Mouse (Mus musculus) neural tube, embryonic 11.5 days (tissue): Measurements from ENCODE around the gene Smarca2. TPM values are rescaled to one million over a fixed set of nuclear protein-coding genes. Genes with fewer than 3 reads are reported as not detected.

ENCODE experiments used
- ATAC-seq: fragments of 200-750 bp; cut with Nextera tagmentation; 2 replicates; pipeline ENCODE4 v1.8.0; 2017; ENCODE audit warnings: moderate number of reproducible peaks, mild to moderate bottlenecking, moderate TSS enrichment, moderate library complexity; ENCODE audit not compliant: insufficient read depth, low FRiP score, low TSS enrichment
- DNase-seq: peaks from one replicate; pipeline ENCODE4 v3.0.0-alpha.2; 2015; ENCODE audit warnings: low spot score
- H3K27ac ChIP-seq: fragments of 300-500 bp; sonication (generic); 2 replicates; pipeline ENCODE4 v1.5.1; 2014; ENCODE audit warnings: low read depth, mild to moderate bottlenecking, low read length
- H3K27me3 ChIP-seq: fragments of 300-500 bp; sonication (generic); 2 replicates; pipeline ENCODE4 v1.6.1; 2014; ENCODE audit warnings: mild to moderate bottlenecking, low read length, mixed read lengths; ENCODE audit not compliant: control insufficient read depth, insufficient read depth
- H3K36me3 ChIP-seq: fragments of 300-500 bp; sonication (generic); 2 replicates; pipeline ENCODE4 v1.6.1; 2014; ENCODE audit warnings: mild to moderate bottlenecking, low read length, moderate library complexity, mixed read lengths; ENCODE audit not compliant: control insufficient read depth, insufficient read depth
- H3K4me1 ChIP-seq: fragments of 300-500 bp; sonication (generic); 2 replicates; pipeline ENCODE4 v1.6.1; 2014; ENCODE audit warnings: low read length, mixed read lengths; ENCODE audit not compliant: control insufficient read depth, insufficient read depth
- H3K4me2 ChIP-seq: fragments of 300-500 bp; sonication (generic); 2 replicates; pipeline ENCODE4 v1.6.1; 2014; ENCODE audit warnings: low read depth, mild to moderate bottlenecking, moderate library complexity
- H3K4me3 ChIP-seq: fragments of 300-500 bp; sonication (generic); 2 replicates; pipeline ENCODE4 v1.5.1; 2014; ENCODE audit warnings: low read depth, low read length
- H3K9ac ChIP-seq: fragments of 300-500 bp; sonication (generic); 2 replicates; pipeline ENCODE4 v1.6.1; 2014; ENCODE audit warnings: mild to moderate bottlenecking, low read length
- H3K9me3 ChIP-seq: fragments of 300-500 bp; sonication (generic); 2 replicates; pipeline ENCODE4 v1.6.1; 2016; ENCODE audit warnings: low read length; ENCODE audit not compliant: control insufficient read depth
- WGBS: fragments of 180-500 bp; shearing (Covaris S2); extraction: QIAGEN DNeasy Blood & Tissue Kit; methylation state at CpG from one replicate; pipeline ENCODE4 v1.1.7; 2014; 5-methylcytosine and 5-hydroxymethylcytosine counted together
- polyA plus RNA-seq: library from polyadenylated mRNA; unstranded; fragments of >200 nt; fragmentation: Nextera tagmentation; extraction: Ambion mirVana; gene quantifications from 2 replicates; pipeline ENCODE4 v1.2.1, GENCODE M21; 2014

The Smarca2 gene
- polyA plus RNA-seq, 1 experiment from 2014 or later, result 26.1 TPM

DNA sequence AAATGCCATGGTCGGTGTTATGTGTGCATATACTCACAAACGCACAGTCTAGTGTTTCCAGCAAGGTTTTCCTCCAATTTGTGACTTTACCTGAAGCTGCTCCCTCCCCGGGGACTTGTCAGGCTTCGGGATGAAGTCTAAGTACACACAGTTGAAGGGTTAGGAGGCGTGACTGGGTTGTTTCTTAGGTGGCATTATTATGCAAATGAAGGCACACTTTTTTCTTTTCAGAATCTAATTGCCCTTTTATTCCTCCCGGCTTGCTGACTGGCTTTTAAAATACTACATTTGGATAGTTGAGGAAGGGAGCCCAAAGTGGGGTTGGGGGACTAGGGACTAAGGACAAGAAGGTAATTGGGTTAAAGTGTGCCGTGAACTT is 3.6 kb downstream of the Smarca2 start:
- Histone ChIP-seq H3K4me3 (no peak overlapping the region; the same call in 1 of the 2 replicates), H3K9ac (no peak overlapping the region), H3K36me3 (no peaks in the 10 kb centered on the region), H3K4me1 (peaks cover 14% of the 10 kb centered on the region), H3K27ac (no peak overlapping the region), H3K27me3 (peaks cover 34% of the 10 kb centered on the region), H3K4me2 (peak overlapping the region; percentile 100), H3K9me3 (no peaks in the 10 kb centered on the region)
- peak; percentile 36 for DNase-seq
- WGBS, result 3% methylated on average over 7 of the region's 7 CpGs
- ATAC-seq, result no peak

DNA sequence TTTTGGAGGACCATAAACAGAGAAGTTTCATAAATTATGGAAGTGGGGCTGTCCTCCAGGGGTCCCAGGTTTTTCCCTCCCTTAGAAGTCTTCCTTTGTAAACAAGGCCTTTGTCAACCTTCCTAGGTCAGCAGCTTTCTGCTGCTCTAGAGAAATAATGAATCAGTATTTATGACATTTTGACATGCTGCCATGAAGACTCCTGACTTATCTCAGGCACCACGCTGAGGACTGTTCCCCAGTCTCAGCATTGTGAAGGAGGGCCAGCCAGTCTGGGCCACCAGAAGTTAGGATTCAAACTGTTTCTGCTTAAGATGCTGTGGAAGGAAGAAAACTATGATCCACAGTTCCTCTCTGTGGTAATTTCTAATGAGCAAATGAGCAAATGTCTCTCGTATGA is 4.8 kb downstream of the Smarca2 start:
- Histone ChIP-seq H3K9me3 (no peaks in the 10 kb centered on the region), H3K27me3 (peaks cover 34% of the 10 kb centered on the region)
- 36% methylated on average over 2 of the region's 2 CpGs for WGBS

DNA sequence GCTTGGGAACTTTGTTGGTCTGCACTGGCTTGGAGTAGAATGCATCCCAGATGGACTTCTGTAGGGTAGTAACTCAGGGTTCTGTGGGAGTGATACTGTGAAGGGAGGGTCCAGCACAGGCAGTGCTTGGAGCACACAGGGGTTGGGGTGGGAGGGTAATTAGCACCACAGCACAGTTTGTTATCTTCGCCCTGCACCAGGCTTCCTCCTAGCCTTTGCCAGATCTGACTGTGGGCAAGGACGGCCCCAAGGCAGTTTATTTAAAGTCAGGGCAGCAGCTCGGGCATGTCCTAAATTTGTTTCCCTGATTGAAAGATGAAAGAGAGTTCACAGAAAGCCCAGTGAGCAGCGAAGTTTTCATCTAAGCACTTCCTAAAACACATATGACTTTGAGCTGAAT is 8.1 kb downstream of the Smarca2 start:
- no peak overlapping the region for H3K4me2 ChIP-seq
- H3K36me3 ChIP-seq, result no peaks in the 10 kb centered on the region
- ATAC-seq, result no peak
- 56% methylated on average over 4 of the region's 4 CpGs for WGBS
- no peak overlapping the region for H3K9ac ChIP-seq
- H3K9me3 ChIP-seq, result no peaks in the 10 kb centered on the region
- no peak for DNase-seq
- H3K27me3 ChIP-seq, result peaks cover 19% of the 10 kb centered on the region
- H3K27ac ChIP-seq, result no peak overlapping the region
- H3K4me3 ChIP-seq, result no peak overlapping the region
- peaks cover 4% of the 10 kb centered on the region for H3K4me1 ChIP-seq

More for the DNA sequence above, 4.8 kb downstream of the Smarca2 start:
- Histone ChIP-seq H3K4me2 (no peak overlapping the region), H3K4me3 (no peak overlapping the region), H3K27ac (no peak overlapping the region), H3K9ac (no peak overlapping the region), H3K4me1 (peaks cover 14% of the 10 kb centered on the region), H3K36me3 (no peaks in the 10 kb centered on the region)
- no peak for DNase-seq
- no peak for ATAC-seq

DNA sequence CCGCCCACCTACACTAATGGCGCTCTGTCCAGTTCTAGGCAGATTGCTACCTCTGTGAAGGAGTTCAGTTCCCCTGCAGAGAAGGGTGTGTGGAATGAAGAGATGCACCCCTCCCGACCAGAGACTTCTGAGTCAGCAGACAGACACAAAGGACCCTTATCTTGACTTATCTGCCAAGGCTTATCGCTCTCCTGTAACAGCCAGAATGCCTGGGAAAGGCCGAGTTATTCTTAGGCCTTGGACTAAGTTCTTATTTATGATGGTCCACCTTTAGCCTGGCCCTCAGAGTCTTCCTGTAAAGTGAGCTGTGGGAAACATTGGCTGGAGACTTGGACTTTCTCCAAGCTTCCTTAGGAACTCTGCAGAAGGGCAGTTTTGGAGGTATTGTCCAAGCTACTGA is 8.8 kb downstream of the Smarca2 start:
- no peak for DNase-seq
- H3K9ac ChIP-seq, result no peak overlapping the region
- WGBS, result 79% methylated on average over 5 of the region's 5 CpGs
- H3K27me3 ChIP-seq, result peaks cover 12% of the 10 kb centered on the region; the same call in 1 of the 2 replicates
- H3K9me3 ChIP-seq, result no peaks in the 10 kb centered on the region
- ATAC-seq, result no peak
- no peaks in the 10 kb centered on the region for H3K4me1 ChIP-seq
- no peak overlapping the region for H3K4me2 ChIP-seq
- no peak overlapping the region for H3K4me3 ChIP-seq
- no peak overlapping the region for H3K27ac ChIP-seq
- H3K36me3 ChIP-seq, result no peaks in the 10 kb centered on the region

DNA sequence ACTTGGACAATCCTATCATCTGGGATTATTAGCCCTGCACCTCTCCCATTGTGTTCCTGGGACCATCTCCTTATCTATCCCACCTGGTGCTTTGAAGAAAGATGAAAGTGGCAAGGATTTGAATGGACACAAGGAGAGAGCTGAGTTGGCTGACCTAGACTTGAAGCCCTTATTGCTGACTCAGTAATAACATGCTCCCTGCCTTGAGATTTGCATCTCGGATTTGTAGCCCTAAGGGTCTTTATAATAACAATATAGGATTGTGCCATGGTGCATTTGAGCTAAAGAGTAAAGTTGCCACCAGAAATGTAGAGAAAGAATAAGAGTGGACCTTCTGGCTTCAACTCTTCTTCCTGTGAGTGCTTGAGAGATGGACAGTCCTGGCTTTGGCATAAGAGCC is 11.4 kb downstream of the Smarca2 start:
- Histone ChIP-seq H3K4me1 (no peaks in the 10 kb centered on the region), H3K4me2 (no peak overlapping the region), H3K36me3 (no peaks in the 10 kb centered on the region), H3K27me3 (no peaks in the 10 kb centered on the region), H3K27ac (no peak overlapping the region), H3K4me3 (no peak overlapping the region), H3K9ac (no peak overlapping the region), H3K9me3 (no peaks in the 10 kb centered on the region)
- ATAC-seq, result no peak
- 50% methylated on average over 1 of the region's 1 CpGs for WGBS
- DNase-seq, result no peak

DNA sequence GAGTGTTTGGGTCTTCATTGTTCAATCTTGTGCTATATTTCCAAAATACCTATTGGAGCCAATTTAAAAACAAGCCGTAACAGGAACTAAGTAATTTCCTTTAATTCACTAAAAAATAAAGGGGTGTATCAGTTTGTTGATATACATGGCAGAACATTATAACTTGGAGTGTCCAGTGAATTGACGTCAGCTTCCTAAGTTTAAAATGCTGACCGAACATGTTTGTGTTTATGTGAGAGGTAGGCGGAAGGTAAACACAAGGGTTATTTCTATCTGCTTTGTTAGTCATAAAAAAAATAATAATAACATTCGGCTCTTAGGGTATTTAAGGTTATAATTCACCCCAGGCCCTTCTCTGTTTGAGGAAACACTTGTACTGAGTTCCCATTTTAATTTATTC is 12.4 kb downstream of the Smarca2 start:
- H3K4me3 ChIP-seq, result no peak overlapping the region
- 94% methylated on average over 5 of the region's 5 CpGs for WGBS

DNA sequence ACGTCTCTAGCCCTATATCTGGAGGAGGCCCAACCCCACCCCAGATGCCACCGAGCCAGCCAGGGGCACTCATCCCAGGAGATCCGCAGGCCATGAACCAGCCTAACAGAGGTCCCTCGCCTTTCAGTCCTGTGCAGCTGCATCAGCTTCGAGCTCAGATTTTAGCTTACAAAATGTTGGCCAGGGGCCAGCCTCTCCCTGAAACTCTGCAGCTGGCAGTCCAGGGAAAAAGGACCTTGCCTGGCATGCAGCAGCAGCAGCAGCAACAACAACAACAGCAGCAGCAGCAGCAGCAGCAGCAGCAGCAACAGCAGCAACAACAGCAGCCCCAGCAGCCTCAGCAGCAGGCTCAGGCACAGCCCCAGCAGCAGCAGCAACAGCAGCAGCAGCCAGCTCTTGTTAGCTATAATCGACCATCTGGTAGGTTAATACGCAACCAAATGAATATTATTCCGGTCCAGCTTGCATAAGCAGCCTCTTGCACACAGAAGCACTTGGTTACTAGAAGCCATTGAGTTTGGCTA is 25.9 kb downstream of the Smarca2 start:
- no peak overlapping the region for H3K4me3 ChIP-seq
- ATAC-seq (no peak), DNase-seq (no peak)

More for the DNA sequence above, 12.4 kb downstream of the Smarca2 start:
- H3K4me1 ChIP-seq, result no peaks in the 10 kb centered on the region
- H3K27ac ChIP-seq, result no peak overlapping the region
- H3K9me3 ChIP-seq, result no peaks in the 10 kb centered on the region
- H3K9ac ChIP-seq, result no peak overlapping the region
- no peak overlapping the region for H3K4me2 ChIP-seq
- no peaks in the 10 kb centered on the region for H3K36me3 ChIP-seq
- no peak for DNase-seq
- ATAC-seq, result no peak
- H3K27me3 ChIP-seq, result no peaks in the 10 kb centered on the region

DNA sequence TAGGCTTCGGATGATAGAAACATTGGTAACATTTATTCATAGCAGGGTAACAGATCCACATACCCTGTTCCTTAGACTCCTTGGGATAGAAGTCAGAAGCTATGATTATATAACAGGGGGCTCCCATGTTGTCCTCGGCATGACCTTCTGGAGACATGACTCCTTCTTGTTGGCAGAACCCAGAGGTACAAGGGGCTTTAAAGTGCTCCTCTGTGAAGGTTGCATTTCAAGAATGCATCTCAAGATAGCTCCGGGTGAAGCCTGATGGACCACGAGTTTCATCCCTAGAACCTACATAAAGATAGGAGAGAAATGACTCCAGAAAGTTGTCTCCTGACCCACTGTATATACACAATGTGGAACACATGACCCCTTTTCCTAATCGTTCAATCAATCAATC is 27.4 kb downstream of the Smarca2 start:
- ATAC-seq, result no peak
- no peak for DNase-seq
- Histone ChIP-seq H3K4me3 (no peak overlapping the region), H3K4me1 (no peaks in the 10 kb centered on the region), H3K4me2 (no peak overlapping the region), H3K27ac (no peak overlapping the region), H3K27me3 (no peaks in the 10 kb centered on the region), H3K9ac (no peak overlapping the region), H3K9me3 (no peaks in the 10 kb centered on the region), H3K36me3 (no peaks in the 10 kb centered on the region)
- 89% methylated on average over 5 of the region's 5 CpGs for WGBS

More for the DNA sequence above, 25.9 kb downstream of the Smarca2 start:
- Histone ChIP-seq H3K4me1 (no peaks in the 10 kb centered on the region), H3K36me3 (no peaks in the 10 kb centered on the region), H3K9ac (no peak overlapping the region), H3K27me3 (no peaks in the 10 kb centered on the region), H3K4me2 (no peak overlapping the region), H3K9me3 (no peaks in the 10 kb centered on the region), H3K27ac (no peak overlapping the region)
- 69% methylated on average over 8 of the region's 8 CpGs for WGBS

DNA sequence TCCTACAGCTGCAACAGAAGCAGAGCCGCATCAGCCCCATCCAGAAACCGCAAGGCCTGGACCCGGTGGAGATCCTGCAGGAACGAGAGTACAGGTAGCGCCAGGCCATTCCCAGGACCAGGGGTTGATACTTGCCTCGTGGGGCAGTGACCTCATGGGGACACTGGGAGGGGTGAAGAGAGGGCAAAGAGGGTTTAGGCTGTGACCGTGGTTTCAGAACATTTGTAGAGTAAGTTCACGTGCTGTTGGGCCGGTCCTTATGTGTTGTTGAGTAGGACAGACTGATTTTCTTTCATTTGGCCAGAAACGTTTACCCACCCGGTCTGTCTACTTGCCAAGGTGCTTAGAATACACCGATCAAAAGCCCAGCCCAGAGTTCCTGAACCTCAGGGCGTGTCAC is 35.7 kb downstream of the Smarca2 start:
- H3K36me3 ChIP-seq, result no peaks in the 10 kb centered on the region
- 95% methylated on average over 13 of the region's 13 CpGs for WGBS
- H3K4me1 ChIP-seq, result no peaks in the 10 kb centered on the region
- H3K4me3 ChIP-seq, result no peak overlapping the region
- H3K9me3 ChIP-seq, result no peaks in the 10 kb centered on the region
- no peak for DNase-seq
- no peaks in the 10 kb centered on the region for H3K27me3 ChIP-seq
- H3K9ac ChIP-seq, result no peak overlapping the region
- ATAC-seq, result no peak
- no peak overlapping the region for H3K4me2 ChIP-seq
- no peak overlapping the region for H3K27ac ChIP-seq
